Mouse (Mus musculus): ENCODE data around the gene Pla2g2f. TPM values are rescaled to one million over a fixed set of nuclear protein-coding genes. Genes with fewer than 3 reads are reported as not detected.

Pla2g2f gene
- polyA plus RNA-seq, 1 experiment = not detected

Other genes starting within 250 kb of the Pla2g2f start
- gene Vwa5b1, start 121.7 kb downstream of the Pla2g2f start, polyA plus RNA-seq (2012; fragmentation: generic; extraction: Trizol) = not detected
- not detected for gene Pla2g2c, start 32.8 kb downstream of the Pla2g2f start, polyA plus RNA-seq (2012; fragmentation: generic; extraction: Trizol)
- gene Ubxn10, start 20.5 kb downstream of the Pla2g2f start, polyA plus RNA-seq (2012; fragmentation: generic; extraction: Trizol) = not detected
- gene Pla2g2d, start 18.1 kb upstream of the Pla2g2f start, polyA plus RNA-seq (2012; fragmentation: generic; extraction: Trizol) = 0.05 TPM
- 0.10 TPM for gene Pla2g5, start 105.9 kb upstream of the Pla2g2f start, polyA plus RNA-seq (2012; fragmentation: generic; extraction: Trizol)
- not detected for gene Gm13030, start 116.3 kb upstream of the Pla2g2f start, polyA plus RNA-seq (2012; fragmentation: generic; extraction: Trizol)
- gene Pla2g2e, start 120.3 kb upstream of the Pla2g2f start, polyA plus RNA-seq (2012; fragmentation: generic; extraction: Trizol) = 20.4 TPM
- 12.5 TPM for gene Otud3, start 156.3 kb upstream of the Pla2g2f start, polyA plus RNA-seq (2012; fragmentation: generic; extraction: Trizol)
- not detected for gene Rnf186, start 209.5 kb upstream of the Pla2g2f start, polyA plus RNA-seq (2012; fragmentation: generic; extraction: Trizol)
- 3.8 TPM for gene Tmco4, start 215.3 kb upstream of the Pla2g2f start, polyA plus RNA-seq (2012; fragmentation: generic; extraction: Trizol)